Mouse (Mus musculus) forebrain, embryonic 13.5 days (tissue): ENCODE data around the gene Bcl7c. TPM values are rescaled to one million over a fixed set of nuclear protein-coding genes. Genes with fewer than 3 reads are reported as not detected.

Source experiments
- ATAC-seq: fragments of 200-750 bp; cut with Nextera tagmentation; 2 replicates; pipeline ENCODE4 v1.8.0; 2017
- H3K27ac ChIP-seq: fragments of 300-500 bp; sonication (generic); 2 replicates; pipeline ENCODE4 v1.5.1; 2015; ENCODE audit warnings: inconsistent platforms, mild to moderate bottlenecking, moderate library complexity
- H3K27me3 ChIP-seq: fragments of 300-500 bp; sonication (generic); 2 replicates; pipeline ENCODE4 v1.6.1; 2015; ENCODE audit warnings: mild to moderate bottlenecking, inconsistent platforms
- H3K36me3 ChIP-seq: fragments of 300-500 bp; sonication (generic); 2 replicates; pipeline ENCODE4 v1.6.1; 2015; ENCODE audit warnings: mild to moderate bottlenecking, inconsistent platforms; ENCODE audit not compliant: poor library complexity, severe bottlenecking
- H3K4me1 ChIP-seq: fragments of 300-500 bp; sonication (generic); 2 replicates; pipeline ENCODE4 v1.6.1; 2015; ENCODE audit warnings: inconsistent platforms
- H3K4me2 ChIP-seq: fragments of 300-500 bp; sonication (generic); 2 replicates; pipeline ENCODE4 v1.6.1; 2015; ENCODE audit warnings: inconsistent platforms, mild to moderate bottlenecking, moderate library complexity
- H3K4me3 ChIP-seq: fragments of 300-500 bp; sonication (generic); 2 replicates; pipeline ENCODE4 v1.5.1; 2015; ENCODE audit warnings: mild to moderate bottlenecking, inconsistent platforms
- H3K9ac ChIP-seq: fragments of 300-500 bp; sonication (generic); 2 replicates; pipeline ENCODE4 v1.6.1; 2015; ENCODE audit warnings: mild to moderate bottlenecking, inconsistent platforms
- H3K9me3 ChIP-seq: fragments of 300-500 bp; sonication (generic); replicated peaks from 2 replicates; pipeline ENCODE4 v1.6.1; 2016; ENCODE audit warnings: inconsistent platforms
- WGBS: fragments of 180-500 bp; shearing (Covaris S2); methylation state at CpG from one replicate; pipeline ENCODE4 v1.1.7; 2015; 5-methylcytosine and 5-hydroxymethylcytosine counted together
- polyA plus RNA-seq: library from polyadenylated mRNA; unstranded; fragments of >200 nt; fragmentation: Nextera tagmentation; extraction: Ambion mirVana; gene quantifications from 2 replicates; pipeline ENCODE4 v1.2.1, GENCODE M21; 2015

The Bcl7c gene
- polyA plus RNA-seq, result 36.6 and 40.8 TPM in 2 replicates

- ATAC-seq, result peak; percentile 83
- H3K36me3 ChIP-seq, result peaks cover 31% of the 10 kb centered on the region
These were observed at the start of gene Bcl7c for GRCm38 (mm10) chr7:127708207-127709078. TSS of gene Bcl7c (minus strand) at chr7:127708933.

GRCm38 (mm10) chr7:127753741-127754140 lies 45.0 kb upstream of the Bcl7c start:
- Histone ChIP-seq H3K4me2 (no peak overlapping the region), H3K36me3 (peaks cover 100% of the 10 kb centered on the region), H3K9ac (no peak overlapping the region), H3K4me3 (no peak overlapping the region), H3K27me3 (no peaks in the 10 kb centered on the region), H3K27ac (no peak overlapping the region), H3K9me3 (no peaks in the 10 kb centered on the region), H3K4me1 (peaks cover 9% of the 10 kb centered on the region; the same call in 1 of the 2 replicates)
- WGBS, result 90% methylated on average over 7 of the region's 7 CpGs
- no peak for ATAC-seq

More at GRCm38 (mm10) chr7:127708207-127709078, at the start of gene Bcl7c:
- Histone ChIP-seq H3K4me3 (peak within 1 kb of the TSS; percentile 76), H3K9ac (peak within 1 kb of the TSS; percentile 88), H3K27ac (peak within 1 kb of the TSS; percentile 95), H3K4me1 (peaks cover 39% of the 10 kb centered on the region), H3K4me2 (peak within 1 kb of the TSS; percentile 70), H3K9me3 (no peaks in the 10 kb centered on the region), H3K27me3 (no peaks in the 10 kb centered on the region)
- under 1% methylated on average over 67 of the region's 90 CpGs for WGBS

DNA sequence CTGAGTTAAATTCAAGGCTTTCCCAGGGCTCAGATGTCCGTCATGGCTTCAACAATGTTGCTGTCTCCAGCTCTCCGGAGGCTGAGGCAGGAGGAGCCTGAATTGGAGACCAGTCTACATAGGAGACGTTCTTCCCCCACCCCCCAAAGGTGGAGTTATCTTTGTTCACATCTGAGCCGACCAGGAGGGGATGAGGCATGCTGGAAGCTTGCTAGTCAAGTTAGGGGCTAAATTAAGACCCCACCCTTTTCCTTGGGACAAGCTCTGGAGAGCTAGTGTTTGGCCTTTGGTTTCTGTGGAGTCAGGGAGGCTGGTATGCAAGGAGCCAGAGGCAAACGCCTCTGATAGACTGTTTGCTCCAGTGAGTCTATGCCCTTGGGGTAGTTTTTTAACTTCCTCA lies 44.4 kb upstream of the Bcl7c start:
- H3K27ac ChIP-seq, result no peak overlapping the region
- H3K4me2 ChIP-seq, result no peak overlapping the region
- peaks cover 100% of the 10 kb centered on the region for H3K36me3 ChIP-seq
- no peak for ATAC-seq
- peaks cover 9% of the 10 kb centered on the region; the same call in 1 of the 2 replicates for H3K4me1 ChIP-seq
- H3K9me3 ChIP-seq, result no peaks in the 10 kb centered on the region
- 78% methylated on average over 5 of the region's 5 CpGs for WGBS
- no peak overlapping the region for H3K9ac ChIP-seq
- no peaks in the 10 kb centered on the region for H3K27me3 ChIP-seq
- H3K4me3 ChIP-seq, result no peak overlapping the region

GRCm38 (mm10) chr7:127752069-127752468 lies 43.3 kb upstream of the Bcl7c start:
- no peak for ATAC-seq
- 93% methylated on average over 27 of the region's 27 CpGs for WGBS
- Histone ChIP-seq H3K27ac (no peak overlapping the region), H3K27me3 (no peaks in the 10 kb centered on the region), H3K4me1 (peaks cover 20% of the 10 kb centered on the region), H3K36me3 (peaks cover 90% of the 10 kb centered on the region), H3K4me3 (no peak overlapping the region), H3K9me3 (no peaks in the 10 kb centered on the region), H3K9ac (0 out of 2 replicates have a peak overlapping the region, but pooled peaks have one; percentile 4), H3K4me2 (no peak overlapping the region)

DNA sequence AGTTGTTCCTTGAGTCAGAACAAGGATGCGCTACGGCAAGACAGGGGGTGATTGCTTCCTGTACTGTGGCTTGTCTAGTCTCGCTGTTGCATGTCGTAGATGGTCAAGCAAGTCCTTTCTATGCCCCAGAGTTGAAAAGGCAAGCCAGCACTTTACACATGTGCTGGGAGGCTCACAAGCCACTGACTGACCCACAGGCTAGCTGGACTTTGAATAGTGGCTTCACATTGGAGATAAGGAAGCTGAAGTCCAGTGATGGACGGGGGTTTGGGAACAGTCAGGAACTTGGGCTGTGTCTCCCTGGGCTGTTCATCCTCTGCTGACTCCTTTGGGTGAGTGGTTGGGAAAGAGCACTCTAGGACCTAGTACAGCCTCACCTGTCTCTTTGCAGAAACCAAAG lies 42.9 kb upstream of the Bcl7c start:
- no peak for ATAC-seq

GRCm38 (mm10) chr7:127750131-127751127 lies 41.7 kb upstream of the Bcl7c start:
- peaks cover 21% of the 10 kb centered on the region for H3K4me1 ChIP-seq
- H3K4me3 ChIP-seq, result 0 out of 2 replicates have a peak overlapping the region, but pooled peaks have one; percentile 0
- H3K9me3 ChIP-seq, result no peaks in the 10 kb centered on the region
- no peak overlapping the region for H3K4me2 ChIP-seq
- no peak overlapping the region for H3K27ac ChIP-seq
- H3K27me3 ChIP-seq, result no peaks in the 10 kb centered on the region
- no peak for ATAC-seq
- 87% methylated on average over 18 of the region's 19 CpGs for WGBS
- no peak overlapping the region for H3K9ac ChIP-seq
- peaks cover 74% of the 10 kb centered on the region for H3K36me3 ChIP-seq

More for the DNA sequence above, 42.9 kb upstream of the Bcl7c start:
- Histone ChIP-seq H3K27me3 (no peaks in the 10 kb centered on the region), H3K27ac (no peak overlapping the region), H3K4me2 (no peak overlapping the region), H3K4me3 (no peak overlapping the region), H3K9ac (no peak overlapping the region), H3K36me3 (peaks cover 86% of the 10 kb centered on the region), H3K4me1 (peaks cover 21% of the 10 kb centered on the region), H3K9me3 (no peaks in the 10 kb centered on the region)
- WGBS, result 96% methylated on average over 5 of the region's 5 CpGs

DNA sequence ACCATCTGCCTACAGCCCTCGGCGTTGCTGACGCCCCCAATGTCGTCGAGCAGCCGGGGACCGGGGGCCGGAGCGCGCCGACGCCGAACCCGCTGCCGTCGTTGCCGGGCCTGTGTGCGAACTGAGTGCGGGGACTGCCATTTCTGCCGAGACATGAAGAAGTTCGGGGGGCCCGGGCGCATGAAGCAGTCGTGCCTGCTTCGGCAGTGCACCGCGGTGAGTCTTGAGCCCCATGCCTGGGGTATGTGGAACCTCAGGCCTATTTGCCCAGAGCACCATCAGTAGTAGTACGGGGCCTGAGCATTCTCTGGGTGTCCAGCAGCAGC lies 39.5 kb upstream of the Bcl7c start:
- WGBS, result 92% methylated on average over 28 of the region's 28 CpGs
- Histone ChIP-seq H3K27ac (no peak overlapping the region), H3K4me1 (peaks cover 24% of the 10 kb centered on the region), H3K9ac (peak overlapping the region; percentile 93; the same call in 1 of the 2 replicates), H3K4me3 (peak overlapping the region; percentile 93; the same call in 1 of the 2 replicates), H3K4me2 (peak overlapping the region; percentile 89), H3K9me3 (no peaks in the 10 kb centered on the region), H3K36me3 (peaks cover 52% of the 10 kb centered on the region), H3K27me3 (no peaks in the 10 kb centered on the region)
- ATAC-seq, result no peak

DNA sequence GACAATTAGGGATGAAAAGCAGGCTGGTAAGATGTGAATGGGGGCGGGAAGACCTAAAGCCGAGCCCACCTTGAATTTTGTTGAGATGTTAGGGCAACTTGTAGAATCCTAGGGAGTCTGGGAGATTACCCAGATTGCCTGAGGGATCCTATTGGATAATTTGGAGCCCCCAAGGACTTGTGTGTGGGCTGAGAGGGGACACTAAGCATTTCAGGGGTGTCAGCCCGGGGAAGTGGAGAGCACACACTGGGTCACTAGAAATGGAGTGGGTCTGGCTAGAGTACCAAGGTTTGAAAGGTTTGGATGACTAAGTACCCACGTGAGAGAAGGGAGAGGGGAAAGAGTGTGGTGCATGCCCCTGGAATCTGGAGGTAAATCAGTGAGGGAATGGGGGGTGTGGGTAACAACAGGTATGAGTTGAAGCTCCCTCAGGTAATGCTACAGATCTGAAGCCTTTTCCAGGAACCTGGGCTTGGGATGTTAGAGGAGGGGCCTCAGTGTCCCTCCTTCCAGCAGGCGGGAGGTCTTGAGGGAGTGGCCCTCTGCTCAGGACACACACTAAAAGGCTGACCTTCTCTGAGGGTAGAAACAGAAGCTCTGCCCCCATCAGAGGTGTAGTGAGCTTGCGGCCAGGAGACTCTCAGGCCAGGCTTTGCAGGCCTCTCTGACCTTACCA lies 39.0 kb upstream of the Bcl7c start:
- H3K4me2 ChIP-seq, result peak overlapping the region; percentile 89
- peaks cover 47% of the 10 kb centered on the region for H3K36me3 ChIP-seq
- WGBS, result 28% methylated on average over 6 of the region's 6 CpGs
- peak overlapping the region; percentile 86 for H3K27ac ChIP-seq
- H3K4me1 ChIP-seq, result peaks cover 20% of the 10 kb centered on the region
- H3K9ac ChIP-seq, result peak overlapping the region; percentile 93
- ATAC-seq, result no peak
- peak overlapping the region; percentile 93 for H3K4me3 ChIP-seq
- H3K9me3 ChIP-seq, result no peaks in the 10 kb centered on the region
- H3K27me3 ChIP-seq, result no peaks in the 10 kb centered on the region

GRCm38 (mm10) chr7:127746494-127747491 lies 38.1 kb upstream of the Bcl7c start:
- Histone ChIP-seq H3K36me3 (peaks cover 38% of the 10 kb centered on the region), H3K4me2 (peak overlapping the region; percentile 89), H3K27me3 (no peaks in the 10 kb centered on the region), H3K27ac (peak overlapping the region; percentile 86), H3K9ac (peak overlapping the region; percentile 93), H3K4me1 (peaks cover 20% of the 10 kb centered on the region), H3K4me3 (peak overlapping the region; percentile 93), H3K9me3 (no peaks in the 10 kb centered on the region)
- ATAC-seq, result no peak
- WGBS, result under 1% methylated on average over 43 of the region's 62 CpGs

DNA sequence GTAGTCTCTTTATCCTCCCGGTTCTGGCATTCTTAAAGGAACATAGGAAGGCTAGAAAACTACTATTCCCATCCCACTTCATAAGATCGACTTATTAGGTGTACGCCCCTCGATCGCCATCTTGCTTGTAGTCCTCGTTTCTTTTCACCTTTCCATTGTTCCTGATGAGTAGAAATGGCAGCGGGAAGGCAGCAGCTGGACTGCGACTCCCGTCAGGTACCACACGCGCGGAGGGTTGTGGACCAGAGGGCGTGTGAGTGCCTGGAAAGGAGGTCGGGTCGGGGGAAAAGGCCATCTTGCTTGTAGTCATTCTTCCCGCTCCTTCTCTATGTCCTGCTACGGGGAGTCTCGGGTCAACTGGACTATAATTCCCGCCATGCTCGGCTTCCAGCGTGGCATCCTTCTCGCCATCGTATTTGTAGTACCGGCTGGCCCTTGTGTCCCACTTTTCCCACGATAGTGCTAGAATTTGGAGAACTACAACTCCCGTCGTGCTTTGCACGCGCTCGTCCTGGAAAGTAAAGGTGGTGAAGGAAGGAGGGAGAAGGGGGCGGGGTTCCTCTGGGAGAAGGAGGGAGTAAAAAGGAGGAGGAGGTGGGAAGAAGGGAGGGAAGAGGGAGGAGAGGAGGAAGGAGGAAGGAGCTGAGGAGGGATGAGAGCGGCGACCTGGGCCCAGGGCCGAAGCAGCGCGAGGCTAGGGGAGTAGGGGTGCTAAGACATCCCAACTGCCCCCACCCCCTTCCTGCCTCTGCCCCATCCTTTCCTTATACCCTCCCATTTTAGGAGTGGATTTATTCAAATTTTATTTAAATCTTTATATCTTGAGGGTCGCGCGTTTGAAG lies 37.1 kb upstream of the Bcl7c start:
- H3K4me3 ChIP-seq, result peak overlapping the region; percentile 93
- H3K27ac ChIP-seq, result peak overlapping the region; percentile 91
- peak overlapping the region; percentile 93 for H3K9ac ChIP-seq
- H3K9me3 ChIP-seq, result no peaks in the 10 kb centered on the region
- ATAC-seq, result peak; percentile 88
- H3K36me3 ChIP-seq, result peaks cover 28% of the 10 kb centered on the region
- under 1% methylated on average over 35 of the region's 39 CpGs for WGBS
- H3K4me1 ChIP-seq, result peaks cover 20% of the 10 kb centered on the region
- H3K27me3 ChIP-seq, result no peaks in the 10 kb centered on the region
- H3K4me2 ChIP-seq, result peak overlapping the region; percentile 89
